Mouse (Mus musculus) thymus, adult 2 months (tissue): ENCODE data around the gene Mier3.

Source experiments
- CTCF ChIP-seq: fragments of 200-500 bp; IDR thresholded peaks from 2 replicates; pipeline ENCODE4 v1.5.1; 2012; ENCODE audit warnings: mild to moderate bottlenecking, control low read depth, low read length, moderate library complexity, borderline replicate concordance; ENCODE audit not compliant: control insufficient read depth, poor library complexity, insufficient read depth; ENCODE audit errors: extremely low read depth
- POLR2A ChIP-seq: fragments of 200-500 bp; IDR thresholded peaks from 2 replicates; pipeline ENCODE4 v1.6.1; 2012; ENCODE audit warnings: mild to moderate bottlenecking, low read length, control low read depth, moderate library complexity; ENCODE audit not compliant: control insufficient read depth, poor library complexity, insufficient read depth; ENCODE audit errors: extremely low read depth

GRCm38 (mm10) chr13:111741991-111742615, 61.3 kb downstream of the Mier3 start:
- TF ChIP-seq CTCF = no peak
- TF ChIP-seq POLR2A = no peak
